Mouse (Mus musculus) ES-E14 (cell line): ENCODE measurements around the gene Slc35d2. TPM values are rescaled to one million over a fixed set of nuclear protein-coding genes. Genes with fewer than 3 reads are reported as not detected.

Experiments used
- DNase-seq: peaks from one replicate; pipeline ENCODE4 v3.0.0-alpha.2; 2013; ENCODE audit warnings: low read depth, low spot score
- H3K27ac ChIP-seq: 2 replicates; pipeline ENCODE4 v1.5.1; 2012; ENCODE audit warnings: low read depth, mild to moderate bottlenecking, low read length, moderate library complexity, mixed read lengths; ENCODE audit not compliant: poor library complexity, insufficient read depth, severe bottlenecking
- H3K36me3 ChIP-seq: 2 replicates; pipeline ENCODE4 v1.6.1; 2012; ENCODE audit warnings: mild to moderate bottlenecking, low read length, moderate library complexity, mixed read lengths; ENCODE audit not compliant: control insufficient read depth, poor library complexity, insufficient read depth, severe bottlenecking
- H3K4me1 ChIP-seq, 2 experiments: fragments of 150-350 bp in 1 of 2; sonication (generic) in 1 of 2; 2 replicates each; pipeline ENCODE4 v1.6.1; 2012; ENCODE audit warnings: low read length in 2 of 2, mild to moderate bottlenecking in 1 of 2, mixed read lengths in 1 of 2; ENCODE audit not compliant: control insufficient read depth in 2 of 2, insufficient read depth in 2 of 2, poor library complexity in 1 of 2
- H3K4me3 ChIP-seq, 2 experiments: fragments of 150-350 bp in 1 of 2; sonication (generic) in 1 of 2; 2 replicates each; pipeline ENCODE4 v1.5.1; 2012; ENCODE audit warnings: low read length in 2 of 2, low read depth in 1 of 2, mild to moderate bottlenecking in 1 of 2, mixed read lengths in 1 of 2; ENCODE audit not compliant: insufficient read depth in 1 of 2, poor library complexity in 1 of 2, severe bottlenecking in 1 of 2
- H3K9ac ChIP-seq: 2 replicates; pipeline ENCODE4 v1.6.1; 2012; ENCODE audit warnings: low read depth, mild to moderate bottlenecking, low read length, mixed read lengths; ENCODE audit not compliant: poor library complexity, insufficient read depth, severe bottlenecking
- H3K9me3 ChIP-seq: fragments of 150-350 bp; sonication (generic); 2 replicates; pipeline ENCODE4 v1.6.1; 2012; ENCODE audit warnings: low read depth, mild to moderate bottlenecking, low read length; ENCODE audit not compliant: control insufficient read depth, insufficient read depth
- CHD2 ChIP-seq: IDR thresholded peaks from 2 replicates; pipeline ENCODE4 v1.6.1; 2014; ENCODE audit warnings: mild to moderate bottlenecking, low read depth, low read length, inconsistent platforms
- HCFC1 ChIP-seq: IDR thresholded peaks from 2 replicates; pipeline ENCODE4 v1.6.1; 2012; ENCODE audit warnings: low read length, inconsistent platforms, borderline replicate concordance; ENCODE audit not compliant: insufficient read depth
- MAFK ChIP-seq: IDR thresholded peaks from 2 replicates; pipeline ENCODE4 v1.6.1; 2014; ENCODE audit warnings: mild to moderate bottlenecking, low read depth, low read length, inconsistent platforms; ENCODE audit not compliant: insufficient read depth
- ZC3H11A ChIP-seq: IDR thresholded peaks from 2 replicates; pipeline ENCODE4 v1.6.1; 2012; ENCODE audit warnings: low read depth, mild to moderate bottlenecking, inconsistent platforms, low read length, borderline replicate concordance
- ZNF384 ChIP-seq: IDR thresholded peaks from 2 replicates; pipeline ENCODE4 v1.6.1; 2012; ENCODE audit warnings: low read depth, low read length, inconsistent platforms
- in situ Hi-C, 2 experiments: fragments of 600-800 bp; cut with MboI; formaldehyde crosslinking; loops; one replicate each; pipeline ENCODE4 v1.15.1; 2025; ENCODE audit warnings: low sequenced_read_pairs in 2 of 2, inconsistent platforms in 1 of 2; ENCODE audit not compliant: unreplicated experiment in 2 of 2
- total RNA-seq: library from RNA; depleted of rRNA; stranded (reverse); fragments of 300-350 nt; gene quantifications from 2 replicates; pipeline ENCODE4 v1.2.3, GENCODE M21; 2012

The Slc35d2 gene
- total RNA-seq, 1 experiment: 7.1 TPM

DNA sequence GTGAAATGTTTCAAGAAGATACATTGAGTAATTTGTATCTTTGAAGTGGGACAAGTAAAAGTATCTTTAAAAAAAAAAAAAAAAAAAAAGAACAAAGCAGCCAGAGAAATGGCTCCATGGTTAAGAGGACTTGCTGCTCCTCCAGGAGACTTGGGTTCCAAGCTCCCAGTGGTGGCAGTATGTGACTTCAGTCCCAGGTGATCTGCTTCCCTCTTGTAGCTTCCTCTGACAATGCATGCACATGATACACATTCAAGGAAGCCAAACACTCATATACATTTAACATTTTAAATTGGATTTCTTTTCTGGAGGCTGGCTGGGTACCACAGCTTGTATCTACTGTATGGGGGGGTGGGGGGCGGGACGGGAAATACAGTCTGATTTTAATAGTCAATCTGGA lies 25.5 kb upstream of the Slc35d2 start:
- DNase-seq: no peak
- Histone ChIP-seq H3K27ac (peak overlapping the region; percentile 42; the same call in 1 of the 2 replicates), H3K36me3 (peaks cover 3% of the 10 kb centered on the region; the same call in 1 of the 2 replicates), H3K9ac (no peak overlapping the region), H3K9me3 (no peaks in the 10 kb centered on the region), H3K4me3 (no peak overlapping the region), H3K4me1 (peaks cover 6 to 9% of the 10 kb centered on the region in 2 experiments; a peak in 2 of 4 replicates)
- in situ Hi-C loops: no loop called here
- no peak for TF ChIP-seq MAFK
- no peak for TF ChIP-seq CHD2
- TF ChIP-seq ZC3H11A: no peak
- TF ChIP-seq HCFC1: no peak
- TF ChIP-seq ZNF384: no peak

DNA sequence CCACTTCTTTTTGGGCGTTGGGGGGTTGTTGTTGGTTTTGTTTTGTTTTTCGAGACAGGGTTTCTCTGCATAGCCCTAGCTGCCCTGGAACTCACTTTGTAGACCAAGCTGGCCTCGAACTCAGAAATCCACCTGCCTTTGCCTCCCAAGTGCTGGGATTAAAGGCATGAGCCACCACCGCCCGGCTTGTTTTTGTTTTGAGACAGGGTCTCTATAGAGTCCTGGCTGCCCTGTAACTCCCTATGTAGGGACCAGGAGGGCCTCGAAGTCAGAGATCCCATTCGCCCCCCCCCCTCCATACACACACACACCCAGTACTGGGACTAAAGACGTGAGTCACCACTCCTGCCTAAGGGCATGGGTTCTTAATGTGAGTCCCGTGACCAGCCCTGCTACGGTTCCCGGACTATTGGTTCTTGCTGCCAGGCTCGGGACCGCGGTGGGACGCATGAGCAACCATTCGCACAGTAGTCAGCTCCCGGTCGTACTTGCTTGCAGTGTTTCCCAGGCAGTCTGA lies 24.6 kb upstream of the Slc35d2 start:
- H3K9ac ChIP-seq: peak overlapping the region; percentile 57
- no peaks in the 10 kb centered on the region for H3K9me3 ChIP-seq
- TF ChIP-seq ZC3H11A: no peak
- TF ChIP-seq MAFK: no peak
- TF ChIP-seq HCFC1: no peak
- peak; percentile 45 for DNase-seq
- H3K36me3 ChIP-seq: peaks cover 3% of the 10 kb centered on the region; the same call in 1 of the 2 replicates
- peaks cover 9 to 12% of the 10 kb centered on the region in 2 experiments; a peak in 2 of 4 replicates for H3K4me1 ChIP-seq
- in situ Hi-C loops: no loop called here
- peak overlapping the region; percentile 89 for H3K27ac ChIP-seq
- peak overlapping the region; percentile 32 to 53 for H3K4me3 ChIP-seq

DNA sequence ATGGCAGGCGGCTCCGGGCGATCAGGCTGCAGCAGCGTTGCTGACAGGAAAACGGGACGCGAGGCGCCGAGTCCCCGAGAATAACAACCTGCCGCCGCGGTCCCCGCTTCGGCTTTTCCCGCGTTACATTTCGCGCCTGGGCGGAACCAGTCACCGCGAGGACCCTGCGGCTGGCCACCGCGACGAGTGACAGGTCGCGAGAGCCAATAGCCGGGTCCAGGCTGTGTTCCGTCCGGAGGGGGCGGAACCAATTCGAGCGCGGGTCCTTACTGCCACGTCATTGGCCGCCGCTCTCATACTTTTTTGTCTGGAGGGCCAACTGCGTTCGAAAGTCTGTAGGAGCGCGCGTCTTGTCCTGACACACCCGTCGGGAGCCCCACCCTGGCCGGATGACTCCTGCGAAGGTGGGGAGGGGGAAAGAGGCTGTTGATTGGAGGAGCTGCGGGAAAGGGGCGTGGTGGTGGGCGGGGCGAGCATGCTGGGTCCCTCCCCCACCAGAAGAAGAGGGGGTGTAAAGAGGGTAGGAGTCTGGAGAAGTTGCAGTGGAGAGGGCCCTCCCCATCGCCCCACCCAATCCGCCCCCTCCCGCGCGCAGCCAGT lies 24.0 kb upstream of the Slc35d2 start, which contains the start of gene Zfp367:
TSS of gene Zfp367 (minus strand) at position 120 of the 600 bp plus-strand sequence.
- Histone ChIP-seq H3K4me3 (peak within 1 kb of the TSS; percentile 90 to 94), H3K27ac (peak within 1 kb of the TSS; percentile 96), H3K4me1 (peaks cover 9 to 14% of the 10 kb centered on the region in 2 experiments; a peak in 2 of 4 replicates), H3K9ac (peak within 1 kb of the TSS; percentile 93), H3K9me3 (no peaks in the 10 kb centered on the region), H3K36me3 (peaks cover 3% of the 10 kb centered on the region; the same call in 1 of the 2 replicates)
- DNase-seq: peak; percentile 97
- in situ Hi-C loops: no loop called here
- TF ChIP-seq CHD2 (peak; percentile 59; the same call in 1 of the 2 replicates), ZC3H11A (no peak)

DNA sequence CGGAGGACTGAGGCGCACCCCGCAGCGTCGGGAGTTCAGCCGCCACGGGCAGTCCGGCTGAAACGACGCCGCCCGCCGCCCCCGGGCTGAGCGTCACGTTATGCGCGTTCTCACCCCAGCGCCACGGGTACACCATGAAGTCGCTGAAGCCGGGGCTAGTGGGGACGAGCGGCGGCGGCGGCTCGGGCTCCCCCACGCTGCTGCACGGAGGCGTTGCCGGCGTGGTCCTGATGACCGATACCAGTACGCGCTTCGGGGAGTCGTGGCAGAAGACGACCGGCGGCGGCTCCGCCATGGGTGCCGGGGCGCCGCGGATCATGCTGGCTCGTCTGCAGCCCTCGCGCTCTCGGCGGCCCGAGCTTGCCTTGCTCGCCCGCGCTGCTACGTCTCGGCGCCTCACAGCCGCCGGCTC lies 23.5 kb upstream of the Slc35d2 start:
- in situ Hi-C loops: no loop called here
- TF ChIP-seq MAFK (no peak), HCFC1 (no peak), ZC3H11A (no peak), CHD2 (no peak), ZNF384 (no peak)
- Histone ChIP-seq H3K9ac (peak overlapping the region; percentile 93), H3K36me3 (peaks cover 3% of the 10 kb centered on the region; the same call in 1 of the 2 replicates), H3K27ac (peak overlapping the region; percentile 96), H3K4me1 (peaks cover 9 to 14% of the 10 kb centered on the region in 2 experiments; a peak in 2 of 4 replicates), H3K9me3 (no peaks in the 10 kb centered on the region), H3K4me3 (peak overlapping the region; percentile 90 to 94)
- DNase-seq: no peak
